Mouse (Mus musculus): Measurements from ENCODE around the gene Spen.

Gene Spen

GRCm38 (mm10) chr4:141443641-141444429, 94.6 kb downstream of the Spen start:
- DNase-seq = no peak

- peak; percentile 89 for DNase-seq
Measured at GRCm38 (mm10) chr4:141440877-141441276, 97.5 kb downstream of the Spen start.

DNA sequence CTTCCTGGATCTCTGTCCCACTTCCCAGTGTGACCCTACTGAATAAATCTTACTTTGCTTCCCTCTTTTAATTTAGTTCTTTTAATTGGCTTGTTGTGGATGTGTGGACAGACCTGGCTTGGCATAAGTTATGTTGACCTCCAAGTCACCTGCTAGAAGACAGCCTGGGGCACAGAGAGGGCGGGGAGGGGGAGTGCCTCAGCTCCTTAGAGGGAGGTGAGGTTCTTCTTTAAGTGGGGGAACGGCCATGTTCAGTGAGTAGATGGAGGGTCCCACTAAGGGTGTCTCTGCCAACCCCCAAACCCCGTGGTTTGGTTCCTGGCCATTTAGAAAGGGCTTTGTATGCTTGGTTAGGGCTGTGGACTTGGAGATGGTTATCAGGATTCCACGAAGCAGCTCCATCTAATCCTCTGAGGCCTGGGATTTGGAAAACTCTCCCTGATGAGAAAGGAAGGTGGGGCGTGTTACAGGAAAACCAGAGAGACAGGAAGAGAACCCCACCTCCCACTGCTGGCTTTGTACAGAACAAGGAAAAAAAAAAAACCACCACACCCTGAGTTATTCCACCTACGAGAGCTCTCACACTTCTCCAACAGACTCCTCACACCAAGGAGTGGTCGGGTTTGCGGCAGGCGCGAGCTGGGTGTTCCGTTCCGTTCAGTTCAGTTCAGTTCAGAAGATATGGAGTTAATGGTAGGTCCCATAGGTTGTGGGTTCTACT, 99.2 kb downstream of the Spen start:
- peak; percentile 68 for DNase-seq

- DNase-seq = no peak
Measured at GRCm38 (mm10) chr4:141435974-141436373, 102.4 kb downstream of the Spen start, which contains the start of gene Srarp. TSS of gene Srarp (minus strand) at chr4:141436105.

DNA sequence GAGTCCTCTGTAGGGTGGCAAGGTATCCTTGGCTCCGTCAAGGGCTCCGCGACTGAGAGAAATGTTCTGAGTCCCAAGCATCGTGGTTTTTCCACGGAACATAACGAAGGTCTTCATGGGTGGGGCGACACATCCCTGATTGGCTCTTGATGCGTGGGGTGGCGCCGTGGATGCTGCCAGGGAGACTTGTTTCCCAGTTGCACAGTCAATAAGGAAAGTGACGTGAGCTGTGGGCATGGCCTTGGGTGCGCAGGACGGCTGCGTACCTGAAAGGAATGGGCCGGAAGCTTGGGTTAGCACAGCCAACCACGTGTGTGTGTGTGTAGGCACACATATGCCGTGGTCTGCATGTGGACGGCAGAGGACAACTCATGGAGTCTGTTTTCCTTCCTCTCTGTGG, 105.2 kb downstream of the Spen start:
- no peak for DNase-seq

DNA sequence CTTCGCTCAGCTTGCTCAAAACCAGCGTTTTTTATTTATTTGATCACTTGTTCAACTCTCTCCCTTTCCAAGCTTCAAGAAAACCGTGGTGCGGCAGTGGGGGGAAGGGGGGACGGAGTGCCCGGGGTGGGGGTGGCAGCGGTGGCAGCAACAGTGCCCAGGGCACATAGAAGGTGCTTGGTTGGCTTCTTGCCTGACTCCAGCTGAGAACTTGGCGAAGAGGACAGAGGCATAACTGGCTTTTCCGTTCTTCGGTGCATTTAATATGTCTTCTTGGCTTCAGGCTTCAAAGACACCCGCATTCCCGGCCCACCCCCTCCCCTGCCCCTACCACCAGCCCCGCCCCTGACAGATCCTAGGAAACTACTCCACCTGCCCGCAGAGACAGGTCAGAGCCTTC, 105.7 kb downstream of the Spen start:
- DNase-seq = peak; percentile 57

DNA sequence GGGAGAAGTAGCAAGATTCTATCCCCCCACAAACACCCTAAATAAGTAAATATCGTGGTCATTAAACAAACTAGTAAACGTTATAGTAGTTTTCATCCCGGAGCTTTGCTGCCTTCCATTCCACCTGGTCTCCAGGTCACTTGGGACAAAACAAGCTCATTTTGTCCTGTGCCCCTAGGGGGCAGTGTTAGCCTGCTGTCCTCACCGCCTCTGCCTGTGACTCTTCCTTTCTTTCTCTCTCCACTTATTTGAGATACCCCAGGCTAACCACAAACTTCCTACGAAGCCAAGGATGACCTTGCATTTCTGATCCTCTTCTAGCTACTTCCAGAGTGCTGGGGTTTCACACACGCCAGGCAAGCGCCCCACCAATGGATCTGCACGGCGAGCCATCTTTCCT, 107.4 kb downstream of the Spen start:
- peak; percentile 85 for DNase-seq

GRCm38 (mm10) chr4:141429847-141430246, 108.5 kb downstream of the Spen start:
- peak; percentile 74 for DNase-seq

DNA sequence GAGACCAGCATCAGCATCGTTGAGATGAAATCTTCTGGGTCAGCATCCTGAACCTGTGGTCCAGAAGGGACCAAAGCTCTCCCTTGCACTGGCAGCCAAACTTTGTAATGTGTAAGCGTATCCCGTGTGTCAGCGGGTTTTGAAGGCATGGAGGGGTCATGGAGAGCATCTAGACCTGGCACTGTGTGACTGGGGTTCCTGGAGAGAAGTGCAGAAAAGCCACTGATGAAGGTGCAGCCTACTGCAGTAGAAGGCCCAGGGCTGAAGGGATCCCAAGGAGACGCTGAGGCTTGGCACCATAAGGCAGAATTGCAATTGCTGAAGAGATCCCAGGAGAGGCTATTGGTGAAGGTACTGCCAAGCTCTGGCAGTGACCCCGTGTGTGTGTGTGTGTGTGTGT, 109.0 kb downstream of the Spen start:
- no peak for DNase-seq

DNA sequence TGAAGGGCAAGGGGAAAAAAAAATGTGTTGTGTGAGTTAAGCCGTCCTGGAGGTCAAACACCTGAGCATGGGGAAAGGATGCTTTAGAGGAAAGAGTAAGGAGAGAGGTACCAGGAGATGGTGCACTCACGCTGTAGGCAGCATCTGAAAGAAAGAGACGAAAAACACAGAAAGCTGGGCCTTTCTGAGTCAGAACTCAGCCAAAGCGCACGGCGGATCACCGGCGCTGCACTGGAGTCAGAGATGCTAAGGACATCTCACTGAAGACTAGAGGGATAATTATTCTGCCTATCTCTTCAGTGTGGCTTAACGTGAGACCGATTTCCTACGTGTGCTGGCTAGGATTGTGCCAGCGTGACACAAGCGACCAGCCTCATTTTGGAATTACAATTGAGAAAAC, 110.5 kb downstream of the Spen start:
- no peak for DNase-seq

GRCm38 (mm10) chr4:141426796-141427745, 111.3 kb downstream of the Spen start:
- no peak for DNase-seq

GRCm38 (mm10) chr4:141425484-141426479, 112.6 kb downstream of the Spen start:
- DNase-seq = peak; percentile 70

- no peak for DNase-seq
Measured at GRCm38 (mm10) chr4:141423691-141424431, 114.5 kb downstream of the Spen start.

GRCm38 (mm10) chr4:141423288-141423687, 115.1 kb downstream of the Spen start:
- no peak for DNase-seq

DNA sequence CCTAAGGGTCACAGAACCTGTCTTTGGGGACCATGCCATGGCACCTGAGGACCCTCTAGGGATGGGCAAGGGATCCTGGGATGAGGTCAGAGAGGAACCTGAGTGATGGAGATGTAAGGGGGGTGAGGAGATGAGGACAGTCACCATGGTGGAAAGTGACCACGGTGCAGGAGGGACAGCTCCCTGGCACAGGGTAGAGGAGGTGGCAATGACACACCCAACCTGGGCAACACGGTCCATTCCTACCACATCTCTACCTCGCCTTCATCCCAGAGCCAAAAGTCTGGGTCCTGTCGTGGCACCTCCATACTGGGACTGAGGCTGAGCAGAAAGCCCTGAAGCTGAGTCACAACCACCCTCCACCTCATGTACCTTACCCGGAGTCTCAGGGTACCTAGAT, 115.6 kb downstream of the Spen start:
- no peak for DNase-seq

GRCm38 (mm10) chr4:141421423-141421822, 117.0 kb downstream of the Spen start:
- DNase-seq = no peak

DNA sequence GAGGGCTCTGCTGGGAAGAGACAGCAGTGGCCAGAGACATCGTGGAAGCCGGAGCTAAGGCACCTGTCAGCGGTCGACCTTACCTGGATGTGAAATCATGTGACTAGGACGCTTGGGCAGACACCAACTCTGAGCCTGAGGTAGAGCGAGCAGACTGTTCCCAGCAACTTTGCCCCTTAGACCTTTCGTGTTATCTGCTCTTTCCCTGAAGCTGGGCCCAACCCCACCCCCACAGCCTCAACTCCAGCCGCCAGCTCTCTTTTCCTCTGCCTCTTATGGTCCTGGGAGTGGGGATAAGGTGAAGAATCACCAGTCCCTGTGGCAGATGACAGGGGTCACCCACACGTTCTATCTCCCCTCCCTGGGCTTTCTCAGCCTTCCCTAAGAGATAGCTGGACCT, 117.5 kb downstream of the Spen start:
- DNase-seq = no peak

DNA sequence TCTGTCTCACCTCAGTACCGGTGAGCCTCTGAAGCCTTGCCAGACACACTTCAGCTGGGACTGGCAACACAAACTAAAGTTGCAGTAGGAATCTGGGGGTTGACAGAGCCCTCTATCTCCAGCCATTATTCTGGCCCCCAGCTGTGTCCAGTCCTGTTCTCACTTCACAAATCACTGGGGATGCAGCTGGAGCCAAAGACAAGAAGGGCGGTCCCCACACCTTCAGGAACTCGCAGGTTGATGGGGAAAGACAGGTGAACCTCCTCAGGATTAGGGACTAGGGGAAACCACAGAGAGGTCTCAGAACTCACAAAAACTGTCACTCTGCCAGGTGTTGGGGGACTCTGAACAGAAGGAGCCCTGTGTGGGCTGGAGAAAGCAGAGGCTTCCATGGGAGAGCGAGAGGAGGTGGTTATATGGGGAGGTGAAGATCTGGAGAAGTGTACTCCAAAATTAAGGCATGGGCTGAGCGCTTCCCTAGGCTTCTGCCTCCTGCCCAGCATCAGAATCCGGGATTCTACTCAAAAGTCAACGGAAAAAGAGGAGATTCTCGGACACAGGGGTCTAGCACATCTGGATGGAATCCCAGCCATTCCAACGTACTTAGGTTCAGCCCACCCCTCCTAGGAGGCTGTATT, 118.1 kb downstream of the Spen start, which contains the start of gene Hspb7:
Hspb7 (plus strand) TSS at position 588 of the 638 bp plus-strand sequence.
- DNase-seq = no peak

DNA sequence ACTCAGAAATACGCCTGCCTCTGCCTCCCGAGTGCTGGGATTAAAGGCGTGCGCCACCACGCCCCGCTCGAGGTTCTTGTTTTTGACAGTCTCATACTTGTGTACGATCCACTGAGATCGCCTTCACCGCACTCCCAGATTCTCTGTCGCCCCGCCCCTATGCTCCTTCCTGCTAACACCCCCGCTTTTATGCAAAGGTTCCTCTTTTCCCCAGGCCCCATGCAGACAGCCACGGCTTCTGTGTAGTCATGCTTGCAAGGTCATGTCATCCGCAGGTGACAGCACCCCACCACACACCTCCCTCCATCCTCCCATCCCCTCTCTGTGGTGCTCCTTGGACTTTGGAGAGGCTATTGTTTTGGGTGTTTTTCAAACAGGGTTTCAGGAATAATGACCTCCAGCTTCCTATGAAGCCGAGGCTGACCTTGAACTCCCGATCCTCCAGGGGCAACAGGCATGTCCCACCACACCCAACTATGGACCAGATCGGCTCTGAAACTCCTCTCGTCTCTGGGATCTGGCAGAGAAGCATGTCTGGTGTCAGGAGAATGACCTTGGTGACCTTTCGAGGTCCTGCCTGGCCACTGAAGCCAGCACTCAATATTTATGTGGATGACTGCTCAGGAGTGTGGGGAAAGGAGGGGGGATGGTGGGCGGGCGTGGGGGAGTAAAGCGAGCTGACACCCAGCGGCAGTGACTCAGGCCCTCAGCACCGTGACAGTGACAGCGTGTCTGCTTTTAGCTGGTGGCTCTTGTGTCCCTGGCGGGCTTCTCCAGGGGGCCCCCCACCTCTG, 118.8 kb downstream of the Spen start:
- DNase-seq = no peak

Measured in kidney, adult 9 months (tissue).